Mouse (Mus musculus): Measurements from ENCODE around the gene Casp9. TPM values are rescaled to one million over a fixed set of nuclear protein-coding genes. Genes with fewer than 3 reads are reported as not detected.
A peak's percentile ranks its signal among the peaks of the same experiment; 100 is the strongest.

The Casp9 gene
- polyA plus RNA-seq, 1 experiment: 15.2 TPM

GRCm38 (mm10) chr4:141751419-141752075 is 41.9 kb upstream of the Casp9 start:
- Histone ChIP-seq H3K4me2 (ENCODE audit: low read depth) (peak overlapping the region; percentile 4), H3K4me3 (no peak overlapping the region), H3K79me2 (ENCODE audit: control insufficient read depth, insufficient read depth) (no peaks in the 10 kb centered on the region), H3K27me3 (ENCODE audit: control insufficient read depth, insufficient read depth, insufficient read length) (no peaks in the 10 kb centered on the region), H3K36me3 (ENCODE audit: control insufficient read depth, insufficient read depth) (no peaks in the 10 kb centered on the region), H3ac (ENCODE audit: control insufficient read depth, insufficient read length) (no peak overlapping the region)
- TF ChIP-seq MYOD1 (IDR thresholded peaks at IDR 0.05; ENCODE audit: control insufficient read depth in 1 of 3, insufficient read length in 2 of 3, low read depth in 2 of 3) (peak in 1 of 3 experiments; percentile 61), REST (IDR thresholded peaks at IDR 0.05; ENCODE audit: insufficient read depth, insufficient read length) (no peak), MYOG (IDR thresholded peaks at IDR 0.05; ENCODE audit: control insufficient read depth in 1 of 3, insufficient read depth in 1 of 3, insufficient read length in 2 of 3, low read depth in 2 of 3) (peak in 1 of 3 experiments; percentile 57), TCF3 (IDR thresholded peaks at IDR 0.05; ENCODE audit: insufficient read length, low read depth) (peak; percentile 12)

- Histone ChIP-seq H3K4me2 (ENCODE audit: low read depth) (peak overlapping the region; percentile 4), H3ac (ENCODE audit: control insufficient read depth, insufficient read length) (no peak overlapping the region)
- no peak for TF ChIP-seq SRF (IDR thresholded peaks at IDR 0.05; ENCODE audit: control insufficient read depth, insufficient read length, low read depth)
- TF ChIP-seq USF1 (IDR thresholded peaks at IDR 0.05; ENCODE audit: low read depth): no peak
- TF ChIP-seq MYOD1 (IDR thresholded peaks at IDR 0.05; ENCODE audit: control insufficient read depth in 1 of 3, insufficient read length in 2 of 3, low read depth in 2 of 3): no peak
- TF ChIP-seq POLR2A (IDR thresholded peaks at IDR 0.05; ENCODE audit: insufficient read length, low read depth): no peak
- no peak for TF ChIP-seq MYOG (IDR thresholded peaks at IDR 0.05; ENCODE audit: control insufficient read depth in 1 of 3, insufficient read depth in 1 of 3, insufficient read length in 2 of 3, low read depth in 2 of 3)
- TF ChIP-seq E2F4 (IDR thresholded peaks at IDR 0.05; ENCODE audit: insufficient read depth): no peak
- no peak for TF ChIP-seq REST (IDR thresholded peaks at IDR 0.05; ENCODE audit: insufficient read depth, insufficient read length)
- TF ChIP-seq CEBPB (IDR thresholded peaks at IDR 0.05; ENCODE audit: insufficient read depth, poor library complexity, severe bottlenecking): no peak
- TF ChIP-seq POLR2AphosphoS2 (IDR thresholded peaks at IDR 0.05; ENCODE audit: insufficient read length, low read depth): no peak
- no peak for TF ChIP-seq MAX (IDR thresholded peaks at IDR 0.05; ENCODE audit: low read depth)
- TF ChIP-seq TCF12 (IDR thresholded peaks at IDR 0.05; ENCODE audit: insufficient read depth, poor library complexity, severe bottlenecking): no peak
- no peak for TF ChIP-seq TCF3 (IDR thresholded peaks at IDR 0.05; ENCODE audit: insufficient read length, low read depth)
Measured at GRCm38 (mm10) chr4:141752076-141752421, 41.4 kb upstream of the Casp9 start.

GRCm38 (mm10) chr4:141755375-141755930 is 38.0 kb upstream of the Casp9 start:
- H3ac ChIP-seq (ENCODE audit: control insufficient read depth, insufficient read length): no peak overlapping the region
- H3K27me3 ChIP-seq (ENCODE audit: control insufficient read depth, insufficient read depth, insufficient read length): no peaks in the 10 kb centered on the region
- H3K36me3 ChIP-seq (ENCODE audit: control insufficient read depth, insufficient read depth): no peaks in the 10 kb centered on the region
- no peak overlapping the region for H3K4me3 ChIP-seq
- H3K79me2 ChIP-seq (ENCODE audit: control insufficient read depth, insufficient read depth): no peaks in the 10 kb centered on the region
- H3K4me2 ChIP-seq (ENCODE audit: low read depth): no peak overlapping the region
- TF ChIP-seq USF1 (IDR thresholded peaks at IDR 0.05; ENCODE audit: low read depth) (no peak), POLR2AphosphoS2 (IDR thresholded peaks at IDR 0.05; ENCODE audit: insufficient read length, low read depth) (no peak), SRF (IDR thresholded peaks at IDR 0.05; ENCODE audit: control insufficient read depth, insufficient read length, low read depth) (no peak), E2F4 (IDR thresholded peaks at IDR 0.05; ENCODE audit: insufficient read depth) (no peak), MYOG (IDR thresholded peaks at IDR 0.05; ENCODE audit: control insufficient read depth in 1 of 3, insufficient read depth in 1 of 3, insufficient read length in 2 of 3, low read depth in 2 of 3) (peak in 1 of 3 experiments; percentile 5), POLR2A (IDR thresholded peaks at IDR 0.05; ENCODE audit: insufficient read length, low read depth) (no peak), MAX (IDR thresholded peaks at IDR 0.05; ENCODE audit: low read depth) (no peak), REST (IDR thresholded peaks at IDR 0.05; ENCODE audit: insufficient read depth, insufficient read length) (no peak)

More at GRCm38 (mm10) chr4:141752076-141752421, 41.4 kb upstream of the Casp9 start:
- Histone ChIP-seq H3K27me3 (ENCODE audit: control insufficient read depth, insufficient read depth, insufficient read length) (no peaks in the 10 kb centered on the region), H3K79me2 (ENCODE audit: control insufficient read depth, insufficient read depth) (no peaks in the 10 kb centered on the region), H3K4me3 (no peak overlapping the region), H3K36me3 (ENCODE audit: control insufficient read depth, insufficient read depth) (no peaks in the 10 kb centered on the region)

GRCm38 (mm10) chr4:141757124-141757523 is 36.3 kb upstream of the Casp9 start:
- Histone ChIP-seq H3ac (ENCODE audit: control insufficient read depth, insufficient read length) (no peak overlapping the region), H3K4me3 (no peak overlapping the region), H3K4me2 (ENCODE audit: low read depth) (no peak overlapping the region), H3K36me3 (ENCODE audit: control insufficient read depth, insufficient read depth) (peaks cover 5% of the 10 kb centered on the region), H3K79me2 (ENCODE audit: control insufficient read depth, insufficient read depth) (no peaks in the 10 kb centered on the region), H3K27me3 (ENCODE audit: control insufficient read depth, insufficient read depth, insufficient read length) (no peaks in the 10 kb centered on the region)
- TF ChIP-seq POLR2AphosphoS2 (IDR thresholded peaks at IDR 0.05; ENCODE audit: insufficient read length, low read depth) (no peak), CEBPB (IDR thresholded peaks at IDR 0.05; ENCODE audit: insufficient read depth, poor library complexity, severe bottlenecking) (no peak), MYOD1 (IDR thresholded peaks at IDR 0.05; ENCODE audit: control insufficient read depth in 1 of 3, insufficient read length in 2 of 3, low read depth in 2 of 3) (no peak), E2F4 (IDR thresholded peaks at IDR 0.05; ENCODE audit: insufficient read depth) (no peak), USF1 (IDR thresholded peaks at IDR 0.05; ENCODE audit: low read depth) (no peak), TCF3 (IDR thresholded peaks at IDR 0.05; ENCODE audit: insufficient read length, low read depth) (no peak), TCF12 (IDR thresholded peaks at IDR 0.05; ENCODE audit: insufficient read depth, poor library complexity, severe bottlenecking) (no peak), MYOG (IDR thresholded peaks at IDR 0.05; ENCODE audit: control insufficient read depth in 1 of 3, insufficient read depth in 1 of 3, insufficient read length in 2 of 3, low read depth in 2 of 3) (no peak), POLR2A (IDR thresholded peaks at IDR 0.05; ENCODE audit: insufficient read length, low read depth) (no peak), REST (IDR thresholded peaks at IDR 0.05; ENCODE audit: insufficient read depth, insufficient read length) (no peak), SRF (IDR thresholded peaks at IDR 0.05; ENCODE audit: control insufficient read depth, insufficient read length, low read depth) (no peak), MAX (IDR thresholded peaks at IDR 0.05; ENCODE audit: low read depth) (no peak)
